Mouse (Mus musculus): ENCODE measurements around the gene Hdac9.

- no peak for TF ChIP-seq POLR2A (IDR thresholded peaks at IDR 0.05; ENCODE audit: borderline replicate concordance, low read depth, low read length)
- no peak for TF ChIP-seq CTCF (IDR thresholded peaks at IDR 0.05; ENCODE audit: low read depth, low read length)
Measured at GRCm38 (mm10) chr12:34472949-34473651, 443.8 kb downstream of the Hdac9 start.

All from bone marrow macrophage, adult 2 months (primary cell).